Mouse (Mus musculus): ENCODE measurements at regions not wholly inside any gene's neighbourhood (a gene's known extent, or its start where the extent isn't known, plus 50 kb on each side); places are given as distances from the start of the nearest gene placed in this dataset.

- no peak for DNase-seq (ENCODE audit: low read depth, low spot score)
- 86% methylated on average over 1 of the region's 1 CpGs for WGBS
These were observed 99.4 kb upstream of the Klf14 start for GRCm38 (mm10) chr6:31058299-31058698.

DNA sequence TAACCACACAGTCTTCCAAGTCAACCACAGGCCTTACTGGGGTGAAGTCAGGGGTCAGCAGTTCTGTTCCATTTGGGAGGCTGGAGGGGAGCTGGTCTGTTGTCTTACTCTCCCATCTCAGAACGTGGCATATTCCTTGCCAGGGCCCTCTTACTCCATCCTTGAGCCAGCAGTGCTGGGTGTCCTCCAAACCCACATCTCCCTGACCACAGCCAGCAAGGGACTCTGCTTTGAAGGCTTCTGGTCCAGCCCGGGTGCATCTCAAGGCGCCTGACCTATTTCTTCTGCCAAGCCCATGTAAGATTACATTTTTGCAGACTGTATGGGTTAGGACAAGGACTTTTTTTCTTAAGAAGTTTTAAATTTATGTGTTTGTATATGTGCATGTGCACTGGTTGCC, 100.1 kb upstream of the Klf14 start:
- no peak for DNase-seq (ENCODE audit: low read depth, low spot score)
- WGBS: 84% methylated on average over 3 of the region's 3 CpGs

GRCm38 (mm10) chr6:31061813-31062212, 102.9 kb upstream of the Klf14 start:
- WGBS: 49% methylated on average over 4 of the region's 4 CpGs

DNA sequence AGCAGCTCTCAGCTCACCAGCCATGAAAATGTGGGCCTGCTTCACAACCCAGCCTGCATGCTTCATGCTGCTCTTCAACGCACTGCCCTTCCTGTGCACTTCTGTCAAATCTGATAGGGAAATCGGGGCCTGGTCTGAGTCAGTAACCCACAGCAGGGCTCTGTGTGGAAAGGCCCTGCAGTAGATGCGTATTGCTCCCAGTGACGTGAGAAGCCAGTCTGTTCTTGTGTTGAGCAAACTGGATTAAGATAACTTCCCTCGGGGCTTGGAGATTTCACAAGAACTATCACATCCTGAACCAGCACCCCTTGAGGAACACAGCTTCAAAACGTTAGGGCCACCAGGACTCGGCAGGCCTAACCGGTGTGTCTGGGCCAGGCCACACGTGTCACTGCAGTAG, 106.5 kb upstream of the Klf14 start:
- WGBS: 35% methylated on average over 9 of the region's 9 CpGs
- no peak for DNase-seq (ENCODE audit: low read depth, low spot score)

More at GRCm38 (mm10) chr6:31061813-31062212, 102.9 kb upstream of the Klf14 start:
- DNase-seq (ENCODE audit: low read depth, low spot score): peak; percentile 77

- no peak for DNase-seq (ENCODE audit: low read depth, low spot score)
- WGBS: 71% methylated on average over 5 of the region's 5 CpGs
These were observed 108.0 kb upstream of the Klf14 start for GRCm38 (mm10) chr6:31066861-31067260.

- DNase-seq (ENCODE audit: low read depth, low spot score): no peak
- 29% methylated on average over 7 of the region's 7 CpGs for WGBS
These were observed 108.6 kb upstream of the Klf14 start for GRCm38 (mm10) chr6:31067453-31067852.

DNA sequence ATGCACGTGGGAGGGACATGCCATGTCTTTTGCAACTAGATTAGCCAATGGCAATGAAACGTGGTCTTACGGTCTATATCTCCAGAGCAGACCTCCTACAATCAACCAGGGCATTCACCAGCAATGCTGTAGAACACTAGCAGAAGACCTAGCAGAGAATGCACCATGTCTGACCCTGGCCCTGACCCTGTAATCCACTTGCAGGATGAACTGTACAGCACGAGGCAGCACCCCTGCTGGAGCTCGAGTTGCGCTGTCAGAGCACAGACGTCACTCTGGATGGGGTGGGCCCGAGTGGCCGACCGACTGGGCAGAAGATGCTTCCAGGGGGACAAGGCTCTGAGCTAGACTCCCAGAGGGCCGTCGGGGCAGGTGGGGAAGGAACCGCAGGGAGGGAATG, 110.4 kb upstream of the Klf14 start:
- 83% methylated on average over 13 of the region's 13 CpGs for whole genome bisulfite sequencing
- no peak for DNase-seq (ENCODE audit: low read depth, low spot score)

- WGBS: 39% methylated on average over 6 of the region's 6 CpGs
- no peak for DNase-seq (ENCODE audit: low read depth, low spot score)
These were observed 111.7 kb upstream of the Klf14 start for GRCm38 (mm10) chr6:31070537-31070936.

GRCm38 (mm10) chr6:31070966-31071365, 112.1 kb upstream of the Klf14 start:
- DNase-seq (ENCODE audit: low read depth, low spot score): no peak
- 64% methylated on average over 9 of the region's 9 CpGs for WGBS

DNA sequence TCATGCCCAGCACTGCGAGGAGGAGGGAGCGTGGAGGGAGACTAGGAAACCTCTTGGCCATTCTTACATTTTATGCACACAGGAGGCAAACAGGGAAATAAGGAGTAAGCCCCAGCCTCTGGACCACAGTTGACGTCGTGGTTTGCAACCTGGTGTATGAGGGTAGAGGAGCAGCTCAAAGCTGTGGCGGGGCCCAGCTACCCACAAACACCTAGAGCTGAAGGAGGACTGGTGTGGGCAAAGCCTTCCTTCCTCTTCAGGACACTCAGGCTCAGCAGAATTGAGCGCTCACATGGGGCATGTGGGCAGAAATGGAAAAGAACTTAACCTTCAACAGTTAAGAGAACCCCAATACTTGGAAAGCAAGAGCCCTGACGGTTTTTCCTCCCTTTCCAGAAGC, 113.2 kb upstream of the Klf14 start:
- WGBS: 69% methylated on average over 7 of the region's 7 CpGs
- DNase-seq (ENCODE audit: low read depth, low spot score): no peak

DNA sequence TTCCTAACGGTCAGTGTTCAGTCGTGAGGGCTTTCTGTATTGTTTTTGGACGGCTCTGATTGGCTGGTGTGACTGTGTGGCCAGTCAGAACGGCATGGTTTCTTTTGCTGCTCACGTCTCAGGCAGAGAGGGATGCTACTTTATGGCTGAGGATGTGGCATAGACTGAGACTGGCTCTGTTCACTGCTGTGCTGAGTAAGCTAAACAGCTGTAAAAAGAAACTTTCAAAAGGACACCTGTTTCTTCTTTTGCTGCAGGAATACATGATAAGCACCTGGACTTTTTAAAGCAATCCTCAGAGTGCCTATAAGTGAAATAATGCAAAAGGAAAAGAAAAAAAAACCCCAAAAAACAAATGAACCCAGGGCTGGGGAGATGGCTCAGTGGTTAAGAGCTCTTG, 113.7 kb upstream of the Klf14 start:
- no peak for DNase-seq (ENCODE audit: low read depth, low spot score)
- 14% methylated on average over 5 of the region's 5 CpGs for WGBS

- no peak for DNase-seq (ENCODE audit: low read depth, low spot score)
- WGBS: 47% methylated on average over 8 of the region's 8 CpGs
These were observed 114.5 kb upstream of the Klf14 start for GRCm38 (mm10) chr6:31073338-31073737.

DNA sequence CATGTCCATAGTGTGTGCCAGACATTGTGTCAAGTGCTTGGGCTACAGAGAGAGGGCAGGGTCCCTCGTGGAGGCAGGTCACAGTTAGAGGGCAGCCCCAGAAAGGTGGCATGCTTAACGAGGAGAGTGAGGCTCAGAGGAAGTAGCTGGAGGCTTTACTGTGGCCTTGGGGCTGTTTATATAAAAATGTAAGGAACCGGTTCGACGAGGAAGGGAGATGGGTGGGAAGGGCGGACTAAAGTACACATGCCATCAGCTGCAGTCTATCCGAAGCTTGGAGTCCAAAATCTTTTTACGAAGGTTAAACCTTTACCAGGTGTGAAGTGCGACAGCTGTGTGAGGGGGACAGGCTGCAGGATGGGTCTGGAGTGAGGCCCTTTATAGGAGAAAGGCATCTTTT, 115.5 kb upstream of the Klf14 start:
- WGBS: 27% methylated on average over 9 of the region's 9 CpGs
- peak; percentile 88 for DNase-seq (ENCODE audit: low read depth, low spot score)

- DNase-seq (ENCODE audit: low read depth, low spot score): no peak
- 45% methylated on average over 2 of the region's 2 CpGs for WGBS
These were observed 116.3 kb upstream of the Klf14 start for GRCm38 (mm10) chr6:31075209-31075571.

DNA sequence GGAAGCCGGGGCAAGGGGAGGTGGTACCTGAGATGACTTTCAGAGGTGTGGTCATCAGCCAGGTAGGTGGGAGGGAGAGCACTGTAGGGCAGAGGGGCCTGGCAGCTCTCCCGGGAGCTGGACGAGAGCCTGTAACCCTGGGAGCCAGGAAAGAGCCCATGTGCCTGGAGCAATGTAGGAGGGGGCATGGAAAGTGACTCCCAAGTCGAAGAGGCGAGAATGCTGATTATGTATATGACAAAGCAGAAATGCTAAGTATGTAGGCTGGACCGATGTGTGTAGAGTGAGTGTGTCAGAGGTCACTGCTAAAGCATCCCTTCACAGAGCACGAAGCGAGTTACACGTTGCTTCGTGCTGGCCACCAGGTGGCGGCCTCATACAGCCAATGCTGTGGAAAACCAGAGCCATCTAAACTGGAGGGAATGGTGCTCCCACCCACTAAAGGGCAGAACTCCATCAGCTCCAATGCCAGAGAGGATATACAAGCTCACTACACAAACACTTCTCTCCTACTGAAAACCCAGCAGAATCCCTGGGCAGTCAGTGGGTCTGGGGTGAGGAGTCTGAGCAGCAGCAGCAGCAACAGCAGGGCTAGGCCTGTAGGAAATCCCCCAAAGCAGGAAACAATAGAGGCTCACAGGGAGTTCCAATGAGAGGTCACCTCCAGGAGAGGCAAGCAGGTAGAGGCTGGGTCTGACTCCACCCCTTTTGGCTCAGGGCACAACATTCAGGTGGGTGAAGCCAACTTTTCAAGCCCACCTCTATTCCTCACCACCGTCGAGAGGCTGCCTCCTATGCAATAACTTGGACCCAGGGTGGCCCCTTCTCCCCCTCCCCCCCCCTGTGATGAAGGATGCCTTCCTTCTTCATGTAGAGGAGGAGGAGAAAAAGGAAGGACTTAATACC, 116.9 kb upstream of the Klf14 start:
- DNase-seq (ENCODE audit: low read depth, low spot score): no peak
- WGBS: 11% methylated on average over 13 of the region's 13 CpGs

DNA sequence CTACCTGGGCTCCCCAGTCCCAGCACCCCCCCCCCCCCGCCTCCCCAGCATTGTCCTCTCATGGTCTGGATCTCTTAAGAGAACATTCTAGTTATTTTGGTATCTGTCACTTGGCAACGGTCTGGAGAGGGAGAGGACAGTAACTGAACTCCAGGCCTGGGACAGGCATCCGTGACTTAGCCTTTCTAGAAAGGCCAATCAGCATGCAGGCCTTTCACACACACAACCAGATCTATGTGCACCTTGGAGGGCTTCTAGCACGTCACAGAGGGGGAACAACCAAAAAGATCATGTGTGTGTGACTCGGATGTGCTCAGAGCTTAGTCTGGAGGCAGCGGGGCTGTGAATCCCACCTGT, 117.6 kb upstream of the Klf14 start:
- WGBS: 49% methylated on average over 6 of the region's 6 CpGs
- no peak for DNase-seq (ENCODE audit: low read depth, low spot score)

DNA sequence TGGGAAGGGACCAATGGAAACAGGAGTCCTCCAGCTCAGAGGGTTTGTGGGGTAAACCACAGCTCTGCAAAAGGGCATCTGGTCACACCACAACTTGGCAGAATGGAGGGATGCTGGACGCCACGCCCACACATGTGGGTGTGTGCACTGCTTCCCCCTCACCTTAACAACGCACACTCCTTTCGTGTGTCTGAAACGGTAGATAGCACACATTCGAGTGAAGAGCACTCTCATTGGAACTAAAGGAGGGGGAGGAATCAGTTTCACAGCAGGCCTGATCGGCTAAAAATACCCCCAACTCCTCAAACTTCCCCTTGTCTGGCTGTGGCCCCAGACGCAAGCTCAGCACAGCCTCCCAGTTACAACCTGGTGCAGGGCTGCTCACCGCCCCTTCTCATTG, 118.3 kb upstream of the Klf14 start:
- no peak for DNase-seq (ENCODE audit: low read depth, low spot score)
- WGBS: 30% methylated on average over 9 of the region's 9 CpGs

- WGBS: 23% methylated on average over 9 of the region's 9 CpGs
- DNase-seq (ENCODE audit: low read depth, low spot score): no peak
These were observed 118.9 kb upstream of the Klf14 start for GRCm38 (mm10) chr6:31077779-31078178.

DNA sequence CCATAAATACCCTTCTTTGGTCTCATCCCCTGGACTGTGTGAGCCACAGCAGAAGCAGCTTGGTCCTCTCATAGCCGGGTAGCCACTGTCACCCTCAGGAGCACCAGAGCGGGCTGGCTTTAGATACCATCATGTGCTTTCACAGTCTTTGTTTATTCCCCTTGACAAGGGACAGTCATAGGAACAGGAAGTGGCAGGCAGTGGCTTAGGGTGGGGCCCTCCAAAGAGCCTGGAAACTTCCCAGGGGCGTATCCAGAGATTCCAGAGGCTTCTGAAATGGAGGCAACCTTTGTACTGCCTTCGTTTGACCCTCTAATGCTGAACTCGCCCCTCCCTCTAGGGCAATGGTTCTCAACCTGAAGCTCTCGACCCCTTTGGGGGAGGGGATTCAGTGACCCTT, 119.5 kb upstream of the Klf14 start:
- peak; percentile 84 for DNase-seq (ENCODE audit: low read depth, low spot score)
- WGBS: 19% methylated on average over 6 of the region's 6 CpGs

DNA sequence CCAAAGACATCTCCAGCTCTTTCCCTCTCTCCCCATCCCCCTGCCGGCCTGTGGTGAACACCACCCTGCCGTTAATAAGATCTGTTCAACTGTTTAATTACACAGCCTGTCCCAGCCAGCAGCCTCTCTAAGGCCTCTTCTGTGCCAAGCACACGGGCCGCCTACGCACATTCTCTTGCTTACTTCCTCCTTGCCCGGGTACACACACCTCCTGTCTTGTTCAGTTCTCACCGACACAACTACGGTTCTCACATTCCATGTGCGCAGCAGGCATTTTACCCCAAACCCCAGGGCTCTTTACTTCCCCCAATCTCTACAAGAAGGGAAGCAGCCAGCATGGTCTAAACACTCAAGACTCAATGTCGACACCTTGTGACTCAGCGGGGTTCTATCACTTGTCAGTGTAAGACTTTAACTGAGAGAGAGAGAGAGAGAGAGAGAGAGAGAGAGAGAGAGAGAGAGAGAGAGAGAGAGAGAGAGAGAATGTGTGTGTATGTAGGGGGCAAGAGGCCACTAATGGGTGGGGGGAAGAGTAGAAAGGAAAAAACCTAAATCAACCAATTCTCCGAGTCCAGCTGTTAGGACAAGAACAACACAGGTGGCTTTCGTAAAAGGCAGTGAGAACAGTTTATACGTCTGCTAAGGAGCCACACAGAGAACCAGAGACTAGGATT, 120.8 kb upstream of the Klf14 start:
- DNase-seq (ENCODE audit: low read depth, low spot score): no peak
- 13% methylated on average over 14 of the region's 14 CpGs for WGBS

- DNase-seq (ENCODE audit: low read depth, low spot score): no peak
These were observed 121.4 kb upstream of the Klf14 start for GRCm38 (mm10) chr6:31080279-31080678.

More at GRCm38 (mm10) chr6:31080279-31080678, 121.4 kb upstream of the Klf14 start:
- WGBS: 37% methylated on average over 4 of the region's 4 CpGs

Data from large intestine, adult 2 months (tissue).